11 mouse cellular contexts compared by ENCODE assay signal in genomic region chr14:72887470-72888071, GRCm38 (mm10).
DNase-seq lines count a peak whose midpoint lies in the region; ATAC-seq and TF ChIP-seq lines count a peak whose summit lies in the region.
"Had no signal": no experiment of that assay in that cellular context is flagged by ENCODE, and none has a peak within 500 bp of the region (broad histone marks: within the 10 kb centered on the region; RNA-seq: fewer than 3 reads in every experiment).

No protein-coding gene starts in this region.

- H3K9me3 ChIP-seq in heart, embryonic 10.5 days = no peaks in the 10 kb centered on the region
- H3K9me3 ChIP-seq in lung, postnatal 0 days (ENCODE audit: low read length) = no peaks in the 10 kb centered on the region
- H3K9me3 ChIP-seq in liver, embryonic 11.5 days (ENCODE audit: control insufficient read depth, low read length) = no peaks in the 10 kb centered on the region
- H3K9me3 ChIP-seq: intestine, embryonic 15.5 days; neural tube, embryonic 12.5 days had no signal

- peak overlapping the region; percentile 37 for H3K4me2 ChIP-seq in lung, postnatal 0 days (replicated peaks; ENCODE audit: low read depth, low read length)
- peak overlapping the region; percentile 46 for H3K4me2 ChIP-seq in liver, embryonic 11.5 days
- H3K4me2 ChIP-seq: intestine, embryonic 15.5 days; neural tube, embryonic 12.5 days had no signal

- H3K4me3 ChIP-seq in heart, embryonic 10.5 days = peak overlapping the region; percentile 38; the same call in 1 of the 2 replicates
- 0 out of 2 replicates have a peak overlapping the region, but pooled peaks have one; percentile 5 for H3K4me3 ChIP-seq in lung, postnatal 0 days (ENCODE audit: low read depth, low read length)
- no peak overlapping the region for H3K4me3 ChIP-seq in liver, embryonic 11.5 days (ENCODE audit: low read depth, low read length)
- H3K4me3 ChIP-seq: intestine, embryonic 15.5 days; neural tube, embryonic 12.5 days had no signal

- no peaks in the 10 kb centered on the region for H3K27me3 ChIP-seq in heart, embryonic 10.5 days (ENCODE audit: insufficient read depth, poor library complexity, severe bottlenecking)
- H3K27me3 ChIP-seq in lung, postnatal 0 days (replicated peaks; ENCODE audit: insufficient read depth, low read length) = no peaks in the 10 kb centered on the region
- no peaks in the 10 kb centered on the region for H3K27me3 ChIP-seq in liver, embryonic 11.5 days (replicated peaks; ENCODE audit: control insufficient read depth, insufficient read depth, low read length)
- H3K27me3 ChIP-seq: intestine, embryonic 15.5 days; neural tube, embryonic 12.5 days; Patski had no signal

- no peak for DNase-seq in heart, embryonic 10.5 days (ENCODE audit: low spot score)
- DNase-seq in heart, adult 11 months = no peak
- DNase-seq in lung, postnatal 0 days (ENCODE audit: low spot score) = no peak
- DNase-seq in lung, postnatal 14 days = no peak
- no peak for DNase-seq in liver, embryonic 11.5 days (ENCODE audit: low spot score)
- peak; percentile 21 for DNase-seq in thymus, postnatal 14 days
- no peak for DNase-seq in gastrocnemius, adult 8-10 months (ENCODE audit: low spot score in 2 of 2)
- DNase-seq in urinary bladder, postnatal 25 days (ENCODE audit: low spot score) = no peak

- TF ChIP-seq EP300 in lung, postnatal 0 days (IDR thresholded peaks at IDR 0.05) = no peak

- 29% methylated on average over 14 of the region's 14 CpGs for WGBS in heart, embryonic 10.5 days
- 6% methylated on average over 14 of the region's 14 CpGs for WGBS in lung, postnatal 0 days
- WGBS in liver, embryonic 11.5 days = 23% methylated on average over 14 of the region's 14 CpGs

- peak overlapping the region; percentile 75 for H3K27ac ChIP-seq in heart, embryonic 10.5 days
- H3K27ac ChIP-seq in lung, postnatal 0 days (ENCODE audit: low read length) = peak overlapping the region; percentile 26; the same call in 1 of the 2 replicates
- H3K27ac ChIP-seq in liver, embryonic 11.5 days (ENCODE audit: low read depth, low read length) = no peak overlapping the region
- H3K27ac ChIP-seq: intestine, embryonic 15.5 days; neural tube, embryonic 12.5 days had no signal

- peaks cover 21% of the 10 kb centered on the region for H3K4me1 ChIP-seq in heart, embryonic 10.5 days
- no peaks in the 10 kb centered on the region for H3K4me1 ChIP-seq in lung, postnatal 0 days (ENCODE audit: insufficient read depth, low read depth, low read length)
- peaks cover 5% of the 10 kb centered on the region; the same call in 1 of the 2 replicates for H3K4me1 ChIP-seq in liver, embryonic 11.5 days (replicated peaks; ENCODE audit: control insufficient read depth, insufficient read depth, low read length)
- H3K4me1 ChIP-seq: intestine, embryonic 15.5 days; neural tube, embryonic 12.5 days had no signal

- no peaks in the 10 kb centered on the region for H3K36me3 ChIP-seq in heart, embryonic 10.5 days
- no peaks in the 10 kb centered on the region for H3K36me3 ChIP-seq in lung, postnatal 0 days (ENCODE audit: insufficient read depth, low read length)
- H3K36me3 ChIP-seq in liver, embryonic 11.5 days (ENCODE audit: control insufficient read depth, insufficient read depth, low read length) = no peaks in the 10 kb centered on the region
- H3K36me3 ChIP-seq: intestine, embryonic 15.5 days; neural tube, embryonic 12.5 days had no signal

- H3K9ac ChIP-seq in lung, postnatal 0 days (replicated peaks; ENCODE audit: low read depth) = no peak overlapping the region
- H3K9ac ChIP-seq in liver, embryonic 11.5 days (ENCODE audit: low read depth, low read length) = no peak overlapping the region
- H3K9ac ChIP-seq: intestine, embryonic 15.5 days; neural tube, embryonic 12.5 days had no signal

- peak; percentile 14; the same call in 1 of the 2 replicates for ATAC-seq in lung, postnatal 0 days
- no peak for ATAC-seq in liver, embryonic 11.5 days (replicated peaks; ENCODE audit: low FRiP score)
- ATAC-seq: intestine, embryonic 15.5 days; Patski had no signal

- no peak for TF ChIP-seq CTCF in lung, postnatal 0 days (IDR thresholded peaks at IDR 0.05)
